Mouse (Mus musculus): ENCODE data around the gene Ankib1. TPM values are rescaled to one million over a fixed set of nuclear protein-coding genes. Genes with fewer than 3 reads are reported as not detected.

The Ankib1 gene
- polyA plus RNA-seq, 1 experiment, result 9.5 TPM

DNA sequence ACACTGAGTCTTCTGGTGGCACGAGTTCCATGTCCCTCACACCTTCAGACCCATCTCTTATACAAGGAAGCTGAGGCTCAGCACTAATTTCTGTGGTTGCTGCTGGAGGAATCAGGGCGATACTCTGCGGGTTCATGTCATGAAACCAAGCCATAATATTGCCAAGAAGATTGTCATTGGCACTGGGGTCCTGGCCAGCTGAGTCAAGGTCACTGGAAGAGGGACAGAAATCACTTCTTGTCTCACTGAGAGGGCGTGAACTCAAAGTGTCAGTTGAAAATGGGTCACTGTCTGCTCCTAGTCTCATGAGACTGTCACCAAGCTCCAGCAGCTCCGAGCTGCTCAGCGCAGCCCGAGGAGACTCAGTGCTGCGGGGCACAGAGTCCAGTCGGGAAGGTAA is 109.8 kb downstream of the Ankib1 start:
- Histone ChIP-seq H3ac (ENCODE audit: control insufficient read depth, insufficient read length, low read depth) (no peak overlapping the region), H3K79me3 (ENCODE audit: low read depth) (no peaks in the 10 kb centered on the region), H3K27me3 (ENCODE audit: control insufficient read depth, insufficient read depth, insufficient read length) (no peaks in the 10 kb centered on the region), H3K36me3 (ENCODE audit: control insufficient read depth, insufficient read depth) (peaks cover 65% of the 10 kb centered on the region), H3K4me3 (ENCODE audit: insufficient read depth, poor library complexity, severe bottlenecking) (no peak overlapping the region), H3K79me2 (ENCODE audit: control insufficient read depth, insufficient read depth) (no peaks in the 10 kb centered on the region)
- TF ChIP-seq MYOG (IDR thresholded peaks at IDR 0.05; ENCODE audit: control insufficient read depth, extremely low read depth, insufficient read length) (no peak), MAX (IDR thresholded peaks at IDR 0.05) (no peak), FOSL1 (IDR thresholded peaks at IDR 0.05; ENCODE audit: insufficient read depth, low read length, poor library complexity, severe bottlenecking) (no peak), MYOD1 (IDR thresholded peaks at IDR 0.05; ENCODE audit: control insufficient read depth, insufficient read length, low read depth) (no peak), CTCF (IDR thresholded peaks at IDR 0.05; ENCODE audit: control insufficient read depth, insufficient read depth, insufficient read length) (no peak), CEBPB (IDR thresholded peaks at IDR 0.05; ENCODE audit: low read depth) (no peak), USF1 (IDR thresholded peaks at IDR 0.05; ENCODE audit: low read depth) (no peak)

DNA sequence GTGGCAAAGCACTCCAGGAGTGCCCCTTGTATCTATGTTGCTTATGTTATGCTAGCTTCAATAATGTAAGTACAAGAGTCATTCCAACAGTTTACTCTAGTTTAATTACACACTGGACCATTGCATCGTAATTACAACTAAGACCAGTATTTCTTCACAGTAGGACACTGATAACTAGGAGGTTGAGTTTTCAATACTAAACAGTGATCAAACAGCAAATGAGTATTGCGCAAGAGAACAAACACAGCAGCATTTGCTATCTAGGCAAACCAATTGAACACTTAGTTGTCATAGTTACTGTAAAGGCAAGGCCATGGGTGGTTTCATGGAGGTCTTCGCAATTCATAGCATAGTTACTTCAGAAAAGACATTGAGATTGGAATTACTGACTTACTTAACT is 111.4 kb downstream of the Ankib1 start:
- TF ChIP-seq MYOD1 (IDR thresholded peaks at IDR 0.05; ENCODE audit: control insufficient read depth, insufficient read length, low read depth), result no peak
- peak; percentile 57 for TF ChIP-seq CEBPB (IDR thresholded peaks at IDR 0.05; ENCODE audit: low read depth)
- Histone ChIP-seq H3K79me3 (ENCODE audit: low read depth) (no peaks in the 10 kb centered on the region), H3ac (ENCODE audit: control insufficient read depth, insufficient read length, low read depth) (no peak overlapping the region), H3K4me3 (ENCODE audit: insufficient read depth, poor library complexity, severe bottlenecking) (no peak overlapping the region), H3K27me3 (ENCODE audit: control insufficient read depth, insufficient read depth, insufficient read length) (no peaks in the 10 kb centered on the region), H3K36me3 (ENCODE audit: control insufficient read depth, insufficient read depth) (peaks cover 61% of the 10 kb centered on the region), H3K79me2 (ENCODE audit: control insufficient read depth, insufficient read depth) (no peaks in the 10 kb centered on the region)

- Histone ChIP-seq H3K4me3 (ENCODE audit: insufficient read depth, poor library complexity, severe bottlenecking) (no peak overlapping the region), H3K36me3 (ENCODE audit: control insufficient read depth, insufficient read depth) (peaks cover 37% of the 10 kb centered on the region), H3K79me3 (ENCODE audit: low read depth) (no peaks in the 10 kb centered on the region), H3K27me3 (ENCODE audit: control insufficient read depth, insufficient read depth, insufficient read length) (no peaks in the 10 kb centered on the region), H3ac (ENCODE audit: control insufficient read depth, insufficient read length, low read depth) (no peak overlapping the region), H3K79me2 (ENCODE audit: control insufficient read depth, insufficient read depth) (no peaks in the 10 kb centered on the region)
- TF ChIP-seq MYOG (IDR thresholded peaks at IDR 0.05; ENCODE audit: control insufficient read depth, extremely low read depth, insufficient read length) (no peak), CEBPB (IDR thresholded peaks at IDR 0.05; ENCODE audit: low read depth) (no peak), MYOD1 (IDR thresholded peaks at IDR 0.05; ENCODE audit: control insufficient read depth, insufficient read length, low read depth) (no peak), MAX (IDR thresholded peaks at IDR 0.05) (no peak), CTCF (IDR thresholded peaks at IDR 0.05; ENCODE audit: control insufficient read depth, insufficient read depth, insufficient read length) (no peak), FOSL1 (IDR thresholded peaks at IDR 0.05; ENCODE audit: insufficient read depth, low read length, poor library complexity, severe bottlenecking) (no peak), USF1 (IDR thresholded peaks at IDR 0.05; ENCODE audit: low read depth) (no peak)
These were observed 114.4 kb downstream of the Ankib1 start for GRCm38 (mm10) chr5:3688298-3688697.

DNA sequence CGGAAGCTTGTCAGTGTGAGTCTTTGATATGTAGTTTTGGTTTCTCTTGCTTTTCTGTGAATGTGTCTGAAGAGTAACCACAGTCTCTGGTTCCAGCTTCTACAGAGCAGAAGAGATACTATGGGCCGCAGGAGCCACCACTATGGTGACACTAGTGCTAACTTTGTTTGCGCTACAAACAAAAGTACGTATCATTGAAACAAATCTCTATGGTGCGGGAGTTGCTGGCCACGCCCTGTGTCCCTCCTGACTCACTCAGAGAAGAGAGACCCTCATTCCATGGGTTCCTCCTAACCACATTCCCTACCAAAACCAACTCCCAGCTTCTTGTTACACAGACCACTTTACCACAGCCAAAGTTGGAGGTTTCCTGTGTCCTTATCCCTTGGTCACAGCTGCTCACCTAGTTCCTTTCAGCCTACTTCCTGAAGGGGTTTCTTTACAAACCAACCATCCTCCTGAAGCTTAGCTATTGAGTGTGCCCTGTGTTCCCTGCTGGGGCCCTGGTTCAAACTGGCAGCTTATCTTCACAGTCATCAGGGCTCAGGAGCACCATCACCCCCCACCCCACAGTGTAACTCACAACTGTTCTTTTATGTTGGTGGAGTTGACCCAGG is 132.7 kb downstream of the Ankib1 start:
- Histone ChIP-seq H3K79me2 (ENCODE audit: control insufficient read depth, insufficient read depth) (no peaks in the 10 kb centered on the region), H3K4me3 (ENCODE audit: insufficient read depth, poor library complexity, severe bottlenecking) (no peak overlapping the region)

GRCm38 (mm10) chr5:3666585-3666984 is 136.1 kb downstream of the Ankib1 start:
- Histone ChIP-seq H3K27me3 (ENCODE audit: control insufficient read depth, insufficient read depth, insufficient read length) (no peaks in the 10 kb centered on the region), H3ac (ENCODE audit: control insufficient read depth, insufficient read length, low read depth) (no peak overlapping the region), H3K36me3 (ENCODE audit: control insufficient read depth, insufficient read depth) (no peaks in the 10 kb centered on the region), H3K4me3 (ENCODE audit: insufficient read depth, poor library complexity, severe bottlenecking) (no peak overlapping the region), H3K79me2 (ENCODE audit: control insufficient read depth, insufficient read depth) (no peaks in the 10 kb centered on the region), H3K79me3 (ENCODE audit: low read depth) (no peaks in the 10 kb centered on the region)
- no peak for TF ChIP-seq MYOG (IDR thresholded peaks at IDR 0.05; ENCODE audit: control insufficient read depth, extremely low read depth, insufficient read length)
- TF ChIP-seq FOSL1 (IDR thresholded peaks at IDR 0.05; ENCODE audit: insufficient read depth, low read length, poor library complexity, severe bottlenecking), result no peak
- TF ChIP-seq CTCF (IDR thresholded peaks at IDR 0.05; ENCODE audit: control insufficient read depth, insufficient read depth, insufficient read length), result no peak
- TF ChIP-seq CEBPB (IDR thresholded peaks at IDR 0.05; ENCODE audit: low read depth), result no peak
- TF ChIP-seq USF1 (IDR thresholded peaks at IDR 0.05; ENCODE audit: low read depth), result no peak
- no peak for TF ChIP-seq MYOD1 (IDR thresholded peaks at IDR 0.05; ENCODE audit: control insufficient read depth, insufficient read length, low read depth)
- TF ChIP-seq MAX (IDR thresholded peaks at IDR 0.05), result no peak

More for the DNA sequence above, 132.7 kb downstream of the Ankib1 start:
- Histone ChIP-seq H3K36me3 (ENCODE audit: control insufficient read depth, insufficient read depth) (no peaks in the 10 kb centered on the region), H3ac (ENCODE audit: control insufficient read depth, insufficient read length, low read depth) (no peak overlapping the region), H3K79me3 (ENCODE audit: low read depth) (no peaks in the 10 kb centered on the region), H3K27me3 (ENCODE audit: control insufficient read depth, insufficient read depth, insufficient read length) (no peaks in the 10 kb centered on the region)
- no peak for TF ChIP-seq CTCF (IDR thresholded peaks at IDR 0.05; ENCODE audit: control insufficient read depth, insufficient read depth, insufficient read length)
- TF ChIP-seq FOSL1 (IDR thresholded peaks at IDR 0.05; ENCODE audit: insufficient read depth, low read length, poor library complexity, severe bottlenecking), result no peak
- no peak for TF ChIP-seq MAX (IDR thresholded peaks at IDR 0.05)
- TF ChIP-seq USF1 (IDR thresholded peaks at IDR 0.05; ENCODE audit: low read depth), result no peak
- TF ChIP-seq MYOG (IDR thresholded peaks at IDR 0.05; ENCODE audit: control insufficient read depth, extremely low read depth, insufficient read length), result no peak
- no peak for TF ChIP-seq MYOD1 (IDR thresholded peaks at IDR 0.05; ENCODE audit: control insufficient read depth, insufficient read length, low read depth)
- TF ChIP-seq CEBPB (IDR thresholded peaks at IDR 0.05; ENCODE audit: low read depth), result no peak

DNA sequence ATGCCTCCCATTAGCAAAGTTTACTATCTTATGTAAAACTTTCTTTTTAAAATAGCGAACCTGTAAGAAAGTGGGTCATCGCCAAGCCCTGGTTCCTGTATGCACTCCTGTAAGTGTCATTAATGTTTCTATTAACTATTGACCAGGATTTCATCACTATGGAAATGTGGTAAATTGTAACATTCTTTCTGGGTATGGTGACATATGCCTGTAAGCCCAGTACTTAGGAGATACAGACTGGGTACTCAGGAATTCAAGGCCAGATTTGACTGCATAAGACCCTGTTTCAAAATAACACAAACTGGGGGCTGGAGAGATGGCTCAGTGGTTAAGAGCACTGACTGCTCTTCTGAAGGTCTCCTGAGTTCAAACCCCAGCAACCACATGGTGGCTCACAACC is 137.5 kb downstream of the Ankib1 start:
- no peaks in the 10 kb centered on the region for H3K79me2 ChIP-seq (ENCODE audit: control insufficient read depth, insufficient read depth)
- no peak for TF ChIP-seq MYOG (IDR thresholded peaks at IDR 0.05; ENCODE audit: control insufficient read depth, extremely low read depth, insufficient read length)
- TF ChIP-seq MAX (IDR thresholded peaks at IDR 0.05), result no peak
- H3K36me3 ChIP-seq (ENCODE audit: control insufficient read depth, insufficient read depth), result no peaks in the 10 kb centered on the region
- no peak overlapping the region for H3K4me3 ChIP-seq (ENCODE audit: insufficient read depth, poor library complexity, severe bottlenecking)
- H3K79me3 ChIP-seq (ENCODE audit: low read depth), result no peaks in the 10 kb centered on the region
- H3ac ChIP-seq (ENCODE audit: control insufficient read depth, insufficient read length, low read depth), result no peak overlapping the region
- no peaks in the 10 kb centered on the region for H3K27me3 ChIP-seq (ENCODE audit: control insufficient read depth, insufficient read depth, insufficient read length)
